Comparison of ENCODE assay signal across 22 mouse cellular contexts in genomic region chr1:106695649-106696048, GRCm38 (mm10). TPM values are rescaled to one million over a fixed set of nuclear protein-coding genes. Genes with fewer than 3 reads are reported as not detected.
DNase-seq lines count a peak whose midpoint lies in the region; ATAC-seq and TF ChIP-seq lines count a peak whose summit lies in the region.
"Had no signal": no experiment of that assay in that cellular context is flagged by ENCODE, and none has a peak within 500 bp of the region (broad histone marks: within the 10 kb centered on the region; RNA-seq: fewer than 3 reads in every experiment).

No protein-coding gene starts in this region.

- H3K36me3 ChIP-seq in heart, embryonic 10.5 days, result no peaks in the 10 kb centered on the region
- no peaks in the 10 kb centered on the region for H3K36me3 ChIP-seq in spleen, adult 2 months (ENCODE audit: control insufficient read depth, insufficient read depth, low read length)
- no peaks in the 10 kb centered on the region for H3K36me3 ChIP-seq in splenic B cell, adult 2 months (ENCODE audit: control insufficient read depth, insufficient read depth, low read length, poor library complexity, severe bottlenecking)
- no peaks in the 10 kb centered on the region for H3K36me3 ChIP-seq in intestine, embryonic 16.5 days (ENCODE audit: control insufficient read depth, insufficient read depth, low read length)
- H3K36me3 ChIP-seq: hindbrain, embryonic 13.5 days; intestine, embryonic 15.5 days; limb, embryonic 12.5 days; liver, embryonic 13.5 days; lung, embryonic 15.5 days; stomach, embryonic 15.5 days had no signal

- peak overlapping the region; percentile 6; the same call in 1 of the 2 replicates for H3K27ac ChIP-seq in heart, embryonic 10.5 days
- peak overlapping the region; percentile 66 for H3K27ac ChIP-seq in spleen, adult 2 months (ENCODE audit: insufficient read depth, low read length)
- H3K27ac ChIP-seq in intestine, embryonic 16.5 days (ENCODE audit: low read length), result no peak overlapping the region
- H3K27ac ChIP-seq: hindbrain, embryonic 13.5 days; intestine, embryonic 15.5 days; kidney, postnatal 0 days; left cerebral cortex, adult 2 months; limb, embryonic 12.5 days; liver, embryonic 13.5 days; lung, embryonic 15.5 days; stomach, embryonic 15.5 days had no signal

- H3K9ac ChIP-seq in intestine, embryonic 16.5 days (ENCODE audit: low read depth, low read length), result no peak overlapping the region
- H3K9ac ChIP-seq: hindbrain, embryonic 13.5 days; intestine, embryonic 15.5 days; limb, embryonic 12.5 days; liver, embryonic 13.5 days; lung, embryonic 15.5 days; stomach, embryonic 15.5 days had no signal

- no peak for TF ChIP-seq POLR2A in spleen, adult 2 months (IDR thresholded peaks at IDR 0.05; ENCODE audit: low read depth, low read length)

- ATAC-seq in granulocyte monocyte progenitor cell, adult 5-6 weeks (replicated peaks; ENCODE audit: poor library complexity, severe bottlenecking), result peak; percentile 97
- no peak for ATAC-seq in intestine, embryonic 16.5 days
- ATAC-seq: forebrain, embryonic 14.5 days; intestine, embryonic 15.5 days had no signal

- H3K4me1 ChIP-seq in heart, embryonic 10.5 days, result peaks cover 28% of the 10 kb centered on the region
- H3K4me1 ChIP-seq in spleen, adult 2 months (ENCODE audit: control insufficient read depth, insufficient read depth, insufficient read length), result peaks cover 29% of the 10 kb centered on the region
- H3K4me1 ChIP-seq in intestine, embryonic 16.5 days (ENCODE audit: control insufficient read depth, insufficient read depth, low read length), result no peaks in the 10 kb centered on the region
- H3K4me1 ChIP-seq: hindbrain, embryonic 13.5 days; intestine, embryonic 15.5 days; lung, embryonic 15.5 days; stomach, embryonic 15.5 days had no signal

- intact Hi-C loops in heart, postnatal 10 days (cut with DNase I), result no loop called here

- no peak for DNase-seq in heart, embryonic 10.5 days (ENCODE audit: low spot score)
- DNase-seq in heart, postnatal 10 days, result no peak
- DNase-seq in spleen, adult 2 months (ENCODE audit: low read depth in 1 of 2, low spot score in 2 of 2), result peak in 1 of 2 experiments; percentile 37
- DNase-seq in spleen, postnatal 10 days (ENCODE audit: low spot score in 2 of 2), result no peak
- DNase-seq in splenic B cell, adult 2 months (ENCODE audit: low read depth, low spot score), result peak; percentile 75
- DNase-seq in kidney, adult 11 months, result no peak
- DNase-seq: adrenal gland, adult 2 months; cerebellum, adult 11 months; cerebellum, postnatal 25 days; liver, embryonic 13.5 days; thymus, adult 2 months had no signal

- no peak overlapping the region for H3K4me3 ChIP-seq in heart, embryonic 10.5 days
- no peak overlapping the region for H3K4me3 ChIP-seq in spleen, adult 2 months (ENCODE audit: extremely low read depth, insufficient read depth, insufficient read length)
- no peak overlapping the region for H3K4me3 ChIP-seq in intestine, embryonic 16.5 days (ENCODE audit: low read length)
- H3K4me3 ChIP-seq: erythroblast, embryonic 14.5 days; hindbrain, embryonic 13.5 days; intestine, embryonic 15.5 days; left cerebral cortex, adult 2 months; limb, embryonic 12.5 days; liver, embryonic 13.5 days; lung, embryonic 15.5 days; stomach, embryonic 15.5 days had no signal

- no peaks in the 10 kb centered on the region for H3K9me3 ChIP-seq in heart, embryonic 10.5 days
- no peaks in the 10 kb centered on the region for H3K9me3 ChIP-seq in intestine, embryonic 16.5 days (ENCODE audit: control insufficient read depth, low read length)
- H3K9me3 ChIP-seq: hindbrain, embryonic 13.5 days; intestine, embryonic 15.5 days; limb, embryonic 12.5 days; liver, embryonic 13.5 days; lung, embryonic 15.5 days; stomach, embryonic 15.5 days had no signal

- WGBS in heart, embryonic 10.5 days, result 35% methylated on average over 4 of the region's 4 CpGs
- WGBS in spleen, adult 2 months, result 42% methylated on average over 4 of the region's 4 CpGs
- WGBS in intestine, embryonic 16.5 days, result 84% methylated on average over 4 of the region's 4 CpGs

- H3K4me2 ChIP-seq in intestine, embryonic 16.5 days (ENCODE audit: low read depth, low read length), result no peak overlapping the region
- H3K4me2 ChIP-seq: hindbrain, embryonic 13.5 days; intestine, embryonic 15.5 days; limb, embryonic 12.5 days; liver, embryonic 13.5 days; lung, embryonic 15.5 days; stomach, embryonic 15.5 days had no signal

- H3K27me3 ChIP-seq in heart, embryonic 10.5 days (ENCODE audit: insufficient read depth, poor library complexity, severe bottlenecking), result no peaks in the 10 kb centered on the region
- no peaks in the 10 kb centered on the region for H3K27me3 ChIP-seq in spleen, adult 2 months (ENCODE audit: control insufficient read depth, insufficient read depth, low read length)
- H3K27me3 ChIP-seq in splenic B cell, adult 2 months (ENCODE audit: control insufficient read depth, insufficient read depth, low read length, poor library complexity, severe bottlenecking), result no peaks in the 10 kb centered on the region
- no peaks in the 10 kb centered on the region for H3K27me3 ChIP-seq in intestine, embryonic 16.5 days (replicated peaks; ENCODE audit: control insufficient read depth, insufficient read depth, low read length)
- H3K27me3 ChIP-seq: hindbrain, embryonic 13.5 days; intestine, embryonic 15.5 days; limb, embryonic 12.5 days; liver, embryonic 13.5 days; lung, embryonic 15.5 days; stomach, embryonic 15.5 days had no signal

- no peak for TF ChIP-seq CTCF in spleen, adult 2 months (IDR thresholded peaks at IDR 0.05; ENCODE audit: extremely low read depth, insufficient read depth, insufficient read length, insufficient replicate concordance)

RNA-seq across cellular contexts. Expression of gene Bcl2, which starts 18.4 kb away (rescaled TPM):
- 12.1 and 15.0 TPM in 2 replicates for polyA plus RNA-seq in heart, embryonic 10.5 days (2016; fragmentation: Nextera tagmentation; extraction: Ambion mirVana)
- total RNA-seq in heart, postnatal 10 days (2021), result 10 to 100 TPM in 1 of 2 experiments, 1 to 10 TPM in 1; 9.1 to 10.2 TPM
- polyA plus RNA-seq in spleen, adult 2 months (2012; rRNA removed), result 10.6 and 16.7 TPM in 2 replicates
- 44.5 and 49.6 TPM in 2 replicates for total RNA-seq in granulocyte monocyte progenitor cell, adult 5-6 weeks (2014; fragmentation: Nextera tagmentation)
- total RNA-seq in granulocyte monocyte progenitor cell, adult 5-6 weeks (2017), result 26.2 and 26.3 TPM in 2 replicates
- polyA plus RNA-seq in intestine, embryonic 16.5 days (2015; fragmentation: Nextera tagmentation; extraction: Ambion mirVana), result 10.1 and 11.9 TPM in 2 replicates
- polyA plus RNA-seq: erythroblast, embryonic 14.5 days had no signal
